Mouse (Mus musculus) layer of hippocampus, adult 9-10 months (tissue): ENCODE measurements around the gene Smyd3.

Source experiments
- DNase-seq: peaks from one replicate; pipeline ENCODE4 v3.0.0; 2022; ENCODE audit warnings: low spot score

The Smyd3 gene

GRCm38 (mm10) chr1:179060113-179060955 lies 457.5 kb downstream of the Smyd3 start:
- DNase-seq = no peak

- DNase-seq = no peak
Measured at GRCm38 (mm10) chr1:179059286-179060112, 458.3 kb downstream of the Smyd3 start.

GRCm38 (mm10) chr1:179058675-179059074 lies 459.2 kb downstream of the Smyd3 start:
- DNase-seq = no peak

DNA sequence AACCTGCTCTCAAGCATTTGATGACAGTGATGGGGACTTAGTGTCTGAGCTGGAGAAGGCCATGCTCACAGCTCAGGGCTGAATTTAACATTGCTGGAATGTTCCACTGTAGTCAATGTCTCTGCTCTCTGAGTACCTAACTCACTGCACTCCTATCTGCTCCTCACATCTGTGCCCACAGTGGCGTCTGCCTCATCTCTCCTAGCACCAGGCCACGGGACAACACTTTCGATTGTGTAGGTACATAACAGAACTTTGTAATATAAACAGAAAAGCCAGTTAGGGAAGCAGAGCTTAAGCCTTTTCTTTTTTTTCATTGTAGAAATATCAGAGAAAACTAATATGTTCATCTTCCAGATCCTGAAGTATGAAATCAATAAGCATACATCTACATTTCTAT lies 462.1 kb downstream of the Smyd3 start:
- no peak for DNase-seq

DNA sequence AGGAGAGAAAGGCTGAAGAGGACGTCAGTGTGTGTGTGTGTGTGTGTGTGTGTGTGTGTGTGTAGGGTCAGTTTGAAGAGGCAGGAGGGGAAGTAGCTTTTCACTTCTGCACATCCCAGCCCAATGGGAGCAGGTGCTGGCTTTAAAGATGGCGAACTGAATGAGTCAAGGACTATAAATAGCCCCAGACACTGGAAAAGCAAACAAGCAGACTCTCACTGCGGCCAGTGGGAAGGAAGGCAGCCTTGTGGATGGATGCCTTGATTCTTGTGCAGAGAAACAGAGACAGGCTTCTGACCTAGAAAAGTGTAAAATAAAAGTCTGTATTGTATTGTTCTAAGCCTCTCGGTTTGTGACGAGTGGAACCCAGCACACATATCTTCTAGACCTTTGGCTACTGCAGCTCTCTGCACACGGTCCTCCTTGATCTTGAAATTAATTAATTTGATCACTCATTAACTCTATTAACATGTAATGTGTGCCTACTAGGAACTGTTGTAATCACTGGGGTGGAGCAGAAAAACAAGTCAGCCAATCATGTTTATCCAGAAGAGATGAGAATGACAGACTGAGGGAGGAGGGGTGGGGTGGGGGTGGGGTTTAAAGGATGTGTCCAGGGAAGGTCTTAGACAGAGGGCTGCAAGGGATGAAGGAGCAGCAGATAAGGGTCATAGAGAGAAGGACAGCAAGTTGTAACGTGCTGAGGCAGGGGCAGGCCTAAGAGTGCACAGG lies 463.3 kb downstream of the Smyd3 start:
- no peak for DNase-seq

DNA sequence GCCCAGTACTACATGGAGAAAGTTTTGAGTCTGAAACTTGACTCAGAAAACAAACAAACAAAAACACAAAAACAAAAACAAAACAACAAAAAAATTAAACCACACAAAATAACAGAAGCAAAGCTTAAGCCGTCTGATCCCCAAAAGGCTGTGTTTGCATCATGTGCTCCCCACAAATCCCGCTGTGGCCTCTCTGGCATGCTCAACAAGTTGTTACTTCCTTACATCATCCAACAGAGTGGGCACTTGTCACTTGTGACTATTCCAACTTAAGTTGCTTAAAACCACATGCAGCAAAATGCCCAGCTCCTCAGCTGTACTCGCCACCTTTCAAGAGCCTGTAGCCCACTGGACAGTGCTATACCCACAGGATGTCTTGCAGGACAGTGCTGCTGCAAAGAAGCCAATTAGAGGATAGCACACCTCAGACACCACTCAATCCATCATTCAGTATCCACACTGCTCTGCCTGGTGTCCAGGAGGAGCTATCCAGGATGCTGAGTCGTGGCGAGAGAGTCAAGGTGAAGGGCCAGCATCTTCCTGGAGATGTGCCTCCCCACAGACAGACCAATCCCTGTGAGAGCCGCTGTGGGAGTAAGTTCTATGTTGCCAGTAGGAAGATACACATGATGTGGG lies 465.2 kb downstream of the Smyd3 start:
- no peak for DNase-seq

- DNase-seq = no peak
Measured at GRCm38 (mm10) chr1:179047931-179048596, 469.8 kb downstream of the Smyd3 start.

GRCm38 (mm10) chr1:179045856-179046714 lies 471.8 kb downstream of the Smyd3 start:
- DNase-seq = no peak

DNA sequence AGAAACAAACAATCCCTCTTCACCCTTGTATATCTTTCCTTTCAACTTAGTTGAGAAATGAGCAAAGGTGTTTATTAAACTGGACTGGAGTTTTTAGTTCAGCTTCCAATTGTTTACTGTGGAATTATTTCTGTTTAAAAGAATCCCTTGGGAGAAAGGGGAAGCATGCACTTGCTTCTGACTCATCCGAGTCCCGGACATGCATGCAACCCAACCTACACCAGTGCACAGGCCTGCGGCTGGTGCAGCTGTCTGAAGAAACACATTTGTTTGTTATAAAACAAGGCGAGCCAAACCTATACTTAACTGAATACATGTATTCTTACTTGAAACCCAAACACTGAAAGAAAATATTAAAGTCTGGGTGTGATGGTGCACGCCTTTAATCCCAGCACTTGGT lies 473.7 kb downstream of the Smyd3 start:
- DNase-seq = no peak

GRCm38 (mm10) chr1:179043644-179044043 lies 474.2 kb downstream of the Smyd3 start:
- DNase-seq = no peak

- DNase-seq = no peak
Measured at GRCm38 (mm10) chr1:179041905-179042337, 475.9 kb downstream of the Smyd3 start.

DNA sequence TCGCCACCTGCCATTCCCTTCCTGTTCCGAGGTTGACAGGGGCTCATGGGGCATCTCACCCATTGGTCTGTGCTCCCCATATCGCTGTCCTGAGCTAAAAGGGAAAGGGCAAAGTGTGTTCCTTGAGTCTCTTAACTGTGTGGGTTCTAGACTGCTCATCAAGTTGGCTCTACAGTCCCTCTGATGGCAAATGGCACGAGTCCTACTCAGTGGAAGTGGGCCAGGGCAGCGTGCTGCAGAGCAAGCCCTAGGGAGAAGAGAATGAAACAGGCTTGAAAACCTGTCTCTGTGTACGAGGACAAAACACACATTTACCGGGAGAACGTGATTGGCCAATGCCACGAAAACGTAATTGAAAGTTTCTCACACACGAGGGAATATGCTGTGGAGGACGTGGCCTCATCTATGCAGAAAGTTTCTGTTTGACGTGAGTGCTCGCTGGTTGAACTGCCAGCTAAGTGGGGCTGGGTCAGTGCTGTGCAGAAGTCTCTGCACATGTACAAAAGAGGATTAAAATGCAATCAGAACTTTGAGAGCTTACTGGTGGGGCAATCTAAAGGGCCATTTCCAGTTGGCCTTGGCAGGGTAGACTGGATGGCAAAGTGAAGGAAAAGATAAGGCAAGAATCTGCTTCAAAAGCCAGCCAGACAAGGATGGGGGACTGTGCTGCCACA lies 476.5 kb downstream of the Smyd3 start:
- DNase-seq = no peak

- DNase-seq = no peak
Measured at GRCm38 (mm10) chr1:179038801-179039200, 479.0 kb downstream of the Smyd3 start.

GRCm38 (mm10) chr1:179032947-179033346 lies 484.9 kb downstream of the Smyd3 start:
- DNase-seq = no peak

DNA sequence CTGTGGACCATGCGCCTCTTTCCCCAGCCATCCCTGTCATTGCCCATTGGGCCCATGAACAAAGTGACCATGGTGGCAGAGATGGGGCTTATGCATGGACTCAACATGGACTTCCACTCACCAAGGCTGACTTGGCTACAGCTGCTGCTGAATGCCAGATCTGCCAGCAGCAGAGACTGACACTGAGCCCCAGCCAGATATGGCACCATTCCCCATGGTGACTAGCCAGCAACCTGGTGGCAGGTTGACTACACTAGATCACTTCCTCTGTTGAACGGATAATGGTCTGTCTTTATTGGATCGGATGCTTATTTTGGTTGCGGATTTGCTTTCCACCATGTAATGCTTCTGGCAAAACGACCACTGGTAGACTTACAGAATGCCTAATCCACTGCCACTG lies 486.3 kb downstream of the Smyd3 start:
- no peak for DNase-seq

GRCm38 (mm10) chr1:179026614-179027013 lies 491.2 kb downstream of the Smyd3 start:
- no peak for DNase-seq

GRCm38 (mm10) chr1:179025169-179025568 lies 492.7 kb downstream of the Smyd3 start:
- DNase-seq = no peak

DNA sequence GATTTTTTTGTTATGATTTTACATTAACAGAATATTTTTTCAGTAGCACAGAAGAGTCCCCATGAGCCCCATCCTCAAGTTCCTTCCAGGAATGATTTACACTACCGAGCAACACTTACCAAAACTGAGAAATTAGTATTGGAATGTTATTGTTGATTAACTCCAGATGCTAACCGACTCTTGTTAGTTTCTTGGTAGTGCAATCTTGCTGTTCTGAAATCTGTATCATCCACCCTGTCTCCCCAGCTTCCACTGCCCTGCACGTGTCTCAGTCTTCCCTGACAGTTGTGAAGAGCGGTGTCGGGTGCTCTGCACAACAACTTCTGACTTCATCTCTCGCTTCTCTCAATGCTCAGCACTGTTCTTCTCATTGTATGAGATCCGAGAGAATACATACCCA lies 494.4 kb downstream of the Smyd3 start:
- no peak for DNase-seq

DNA sequence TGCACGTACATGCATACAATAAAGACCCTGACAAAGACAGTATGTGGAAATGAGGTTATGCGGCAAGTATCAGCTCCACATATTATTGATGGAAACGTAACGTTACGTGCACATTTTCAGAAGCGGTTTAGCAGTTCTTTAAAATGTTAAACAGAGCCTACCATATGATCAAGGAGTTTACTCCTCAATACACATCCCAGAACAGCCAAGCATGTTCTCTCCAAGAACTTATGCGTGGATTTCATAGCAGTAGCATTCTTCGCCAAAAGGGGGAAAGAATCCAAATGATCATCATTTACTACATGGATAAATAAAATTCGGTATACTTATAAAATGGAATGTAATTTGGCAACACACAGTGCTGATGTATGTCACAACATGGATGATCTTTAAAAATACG lies 500.4 kb downstream of the Smyd3 start:
- DNase-seq = no peak

- DNase-seq = no peak
Measured at GRCm38 (mm10) chr1:179013021-179013420, 504.8 kb downstream of the Smyd3 start.
